Mouse (Mus musculus) cerebellum, adult 9-11 months (tissue): ENCODE results near the gene Gm19426.

Source experiments
- DNase-seq: peaks from one replicate; pipeline ENCODE4 v3.0.0; 2022

Gm19426 gene

DNA sequence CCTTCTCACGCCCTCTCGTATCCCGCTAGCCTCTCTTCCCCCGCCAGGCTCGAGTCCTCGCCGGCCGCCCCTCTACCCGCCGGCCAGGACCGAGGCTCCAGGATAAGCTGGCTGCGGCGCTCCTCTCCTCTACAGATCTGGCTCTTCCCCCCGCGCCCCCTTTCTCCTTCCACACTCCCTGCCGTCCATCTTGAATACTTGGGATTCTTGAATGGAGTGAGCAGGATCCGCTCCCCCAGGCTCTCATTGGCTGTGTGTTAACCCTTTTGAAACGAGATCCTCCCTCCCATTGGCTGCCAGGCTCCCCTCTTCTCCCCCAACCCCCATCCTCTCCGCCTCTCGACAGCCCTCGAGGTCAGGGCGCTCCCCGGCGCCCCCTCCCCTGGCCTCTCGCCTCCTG is at the start of gene Gm19426:
Gene Gm19426, minus strand, starts transcription at position 95 of the 400 bp plus-strand sequence.
- peak; percentile 85 for DNase-seq

DNA sequence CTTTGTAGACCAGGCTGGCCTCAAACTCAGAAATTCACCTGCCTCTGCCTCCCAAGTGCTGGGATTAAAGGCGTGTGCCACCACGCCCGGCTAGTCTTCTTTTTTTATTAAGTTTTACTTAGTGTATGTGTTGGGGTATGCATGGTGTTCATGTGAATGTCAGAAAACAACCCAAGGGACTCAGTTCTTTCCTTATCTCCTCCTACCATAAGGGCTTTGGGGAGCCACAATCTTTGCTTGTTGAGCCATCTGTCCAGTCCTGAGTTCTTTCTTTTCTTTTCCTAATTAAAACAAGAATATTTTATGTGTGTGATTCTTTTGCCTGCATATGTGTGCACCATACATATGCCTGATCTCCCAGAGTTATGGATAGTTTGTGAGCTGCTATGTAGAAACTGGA is 49.7 kb upstream of the Gm19426 start:
- DNase-seq, result no peak

DNA sequence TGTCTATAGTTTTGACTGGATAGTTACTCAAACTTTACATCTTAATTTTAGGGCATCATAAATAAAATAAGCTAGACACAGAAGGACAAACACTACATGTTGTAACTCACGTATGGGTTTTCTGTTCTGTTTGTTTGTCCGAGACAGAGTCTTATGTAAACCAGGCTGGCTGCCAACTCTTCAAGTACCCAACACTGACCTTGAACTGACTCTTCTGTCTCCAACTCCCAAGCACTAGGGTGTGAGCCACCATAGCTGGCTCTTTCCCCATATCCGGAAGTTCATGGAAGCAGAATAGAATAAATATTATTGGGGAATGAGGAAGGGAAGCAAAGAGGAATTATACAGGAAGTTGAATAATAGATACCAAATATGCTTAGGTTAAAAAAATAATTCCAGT is 49.1 kb upstream of the Gm19426 start:
- DNase-seq, result no peak

DNA sequence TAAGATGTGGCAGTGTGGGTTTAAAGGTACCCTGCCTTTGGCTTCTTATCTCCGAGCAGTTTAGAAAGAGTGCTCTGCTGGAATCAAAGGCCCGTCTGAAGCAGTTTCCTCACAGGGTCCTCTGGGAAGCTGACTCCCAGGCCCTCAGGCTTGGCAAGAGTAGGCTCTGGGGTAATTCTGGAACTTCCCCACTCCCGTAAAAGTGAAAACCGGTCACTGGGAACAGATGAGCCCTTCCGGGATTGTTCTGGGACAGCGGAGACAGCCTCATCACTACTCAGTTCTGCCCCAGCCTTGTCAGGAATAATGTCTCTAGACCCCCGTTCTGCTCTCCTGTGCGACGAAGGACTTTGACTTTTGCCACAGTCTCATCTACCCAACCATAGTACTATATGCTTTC is 47.0 kb upstream of the Gm19426 start:
- no peak for DNase-seq

DNA sequence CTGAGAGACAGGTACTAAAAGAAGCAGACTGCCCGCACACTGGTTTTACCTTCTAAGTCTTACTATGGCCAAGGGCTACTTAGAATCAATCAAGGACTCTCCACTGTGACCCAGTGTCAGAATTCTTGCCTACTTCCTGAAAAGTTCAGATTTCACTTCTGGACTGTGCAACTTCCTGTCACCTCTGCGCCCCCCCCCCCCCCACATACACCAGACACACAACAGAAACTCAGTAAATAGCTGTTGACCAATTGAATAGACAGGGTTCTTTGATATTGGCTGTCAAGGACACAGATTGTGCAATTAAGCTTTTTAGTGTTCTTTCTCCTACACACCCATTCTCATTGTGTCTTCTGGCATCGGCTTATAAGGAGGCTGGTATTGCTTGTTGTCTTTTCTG is 44.9 kb upstream of the Gm19426 start:
- DNase-seq, result no peak

DNA sequence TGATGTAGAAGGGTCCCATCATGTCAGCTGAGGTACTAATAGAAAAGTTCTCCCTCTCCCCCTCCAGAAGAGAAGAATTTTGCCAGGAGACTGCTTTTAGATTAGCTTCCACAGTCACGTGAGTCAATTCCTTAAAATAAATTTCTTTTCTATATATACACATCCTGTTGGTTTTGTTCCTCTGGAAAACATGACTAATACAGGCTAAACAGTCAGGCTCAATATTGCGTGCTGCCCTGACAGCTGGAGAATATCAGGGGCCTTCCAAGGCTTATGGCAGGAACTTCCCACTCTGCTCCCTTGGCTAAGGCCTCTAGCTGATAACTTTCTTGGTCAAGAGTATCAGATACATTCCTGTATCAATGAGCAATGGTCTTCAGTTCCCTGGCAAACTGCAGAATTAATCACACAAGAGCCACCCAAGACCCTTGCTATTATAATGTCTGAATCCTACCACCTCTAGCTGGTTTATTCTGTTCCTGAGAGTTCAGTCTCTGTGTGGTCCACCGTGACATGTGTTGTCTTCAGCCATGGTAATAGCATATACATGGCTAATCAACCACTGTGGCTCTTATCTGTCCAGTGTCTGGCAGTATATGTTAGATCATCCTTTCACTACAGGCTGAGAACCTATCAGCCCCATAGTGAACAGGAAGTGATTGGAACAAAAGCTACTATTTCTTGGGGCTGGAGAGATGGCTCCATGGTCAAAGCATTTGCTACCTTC is 40.5 kb upstream of the Gm19426 start:
- no peak for DNase-seq

DNA sequence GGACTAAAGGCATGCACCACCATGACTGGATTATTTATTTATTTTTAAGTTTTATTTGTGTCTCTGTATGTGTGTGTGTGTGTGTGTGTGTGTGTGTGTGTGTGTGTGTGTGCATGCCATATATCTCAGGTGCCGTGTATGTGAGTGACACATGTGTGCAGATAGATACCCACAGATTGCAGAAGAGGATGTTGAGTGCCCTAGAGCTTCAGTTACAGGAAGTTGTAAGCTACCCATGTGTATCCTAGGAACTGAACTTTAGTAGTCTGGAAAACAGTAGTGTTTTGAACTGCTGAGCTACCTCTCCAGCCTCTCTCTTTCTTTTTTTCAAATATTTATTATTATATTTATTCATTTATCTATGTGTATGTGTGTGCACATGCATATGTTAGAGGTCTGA is 39.9 kb upstream of the Gm19426 start:
- no peak for DNase-seq

DNA sequence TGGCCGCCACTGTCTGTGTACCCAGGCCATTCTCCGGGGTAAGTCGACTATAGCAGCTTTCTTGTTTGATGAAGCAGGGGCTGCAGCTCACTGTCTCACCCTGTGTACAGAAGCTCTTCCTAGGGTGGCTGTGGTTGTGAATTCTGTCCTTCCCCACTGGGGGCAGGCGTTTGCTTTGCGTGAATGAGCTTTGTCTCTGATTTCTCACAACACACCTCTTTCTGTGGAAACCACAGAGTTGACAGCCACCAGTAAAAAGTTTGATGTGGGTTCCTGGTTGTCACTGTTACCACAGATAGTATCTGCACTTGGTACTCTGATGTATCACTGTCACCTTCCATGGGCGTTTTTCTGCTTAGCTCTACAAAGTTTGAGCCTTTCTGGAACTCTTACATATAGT is 35.8 kb upstream of the Gm19426 start:
- no peak for DNase-seq

DNA sequence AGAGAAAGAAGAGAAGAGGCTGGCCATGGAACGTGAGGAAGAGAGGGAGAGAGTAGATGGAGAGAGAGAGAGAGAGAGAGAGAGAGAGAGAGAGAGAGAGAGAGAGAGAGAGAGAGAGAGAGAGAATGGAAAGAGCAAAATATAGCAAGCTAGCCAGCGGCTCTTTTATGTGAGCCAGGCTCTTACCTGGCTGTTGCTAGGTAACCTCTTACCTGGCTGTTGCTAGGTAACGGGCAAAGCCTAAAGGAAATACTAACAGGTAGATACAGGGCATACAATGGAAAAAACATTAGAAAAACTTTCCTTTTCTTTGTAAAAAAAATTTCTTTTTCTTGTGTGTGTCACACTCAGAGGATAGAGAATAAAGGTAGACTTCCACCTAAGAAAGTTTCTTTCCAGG is 34.3 kb upstream of the Gm19426 start:
- DNase-seq, result no peak

DNA sequence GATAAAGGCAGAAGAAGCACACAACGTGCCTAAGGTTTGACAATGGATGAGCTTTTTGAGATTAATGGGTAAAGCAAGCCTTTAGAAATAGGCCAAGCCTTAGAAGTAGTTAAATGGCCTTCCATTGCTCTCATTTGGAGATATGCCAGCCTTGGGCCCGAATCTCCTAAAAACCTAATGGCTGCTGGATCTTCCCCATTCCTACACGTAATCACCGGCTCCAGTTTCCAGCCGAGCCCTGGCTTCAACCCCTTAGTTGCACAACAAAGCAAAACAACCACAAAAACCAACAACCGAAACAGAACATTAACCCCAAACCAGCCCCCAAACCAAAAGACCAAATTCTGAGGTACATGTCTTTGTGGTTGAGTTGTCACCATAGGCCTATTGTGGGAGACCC is 32.2 kb upstream of the Gm19426 start:
- DNase-seq, result peak; percentile 30

DNA sequence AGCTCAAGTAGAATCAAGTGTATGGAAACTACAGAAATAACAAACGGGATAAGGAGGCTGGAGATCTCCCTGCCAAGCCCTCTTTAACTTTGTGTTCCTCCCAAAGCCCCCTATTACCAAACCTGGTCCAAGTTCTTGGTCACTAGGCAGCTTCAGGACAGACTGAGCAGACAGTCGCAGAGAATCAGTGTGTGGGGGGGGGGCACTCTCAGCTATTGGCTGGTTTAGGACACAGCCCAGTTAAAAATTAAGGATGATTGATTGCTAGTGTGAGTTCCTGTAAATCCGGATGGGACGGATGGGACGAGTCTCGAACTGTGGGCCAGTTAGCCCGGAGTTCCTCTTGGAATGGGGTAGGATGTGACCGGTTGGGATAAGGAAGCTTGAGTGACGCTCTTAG is 31.8 kb upstream of the Gm19426 start, which contains the start of gene Serping1:
Gene Serping1, minus strand, starts transcription at position 204 of the 400 bp plus-strand sequence.
- no peak for DNase-seq

DNA sequence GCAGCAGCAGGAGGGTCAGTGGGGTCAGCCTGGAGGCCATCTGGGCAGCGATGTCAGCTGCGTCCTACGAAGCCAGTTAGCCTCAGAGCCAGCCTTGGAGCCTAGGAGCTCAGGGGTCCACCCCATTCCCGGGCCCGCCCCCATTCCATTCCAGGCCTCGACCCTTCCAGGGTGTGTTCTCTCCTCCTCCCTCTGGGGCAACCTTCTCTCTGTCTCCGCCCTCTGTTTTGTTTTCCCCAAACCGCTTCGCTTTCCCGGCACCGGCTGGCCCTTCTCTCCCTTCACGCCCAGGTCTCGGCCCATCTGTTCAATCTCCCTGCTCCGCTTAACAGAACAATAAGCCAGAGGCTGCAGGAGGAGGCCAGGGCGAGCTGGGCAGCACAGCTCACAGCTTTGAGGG is 31.3 kb upstream of the Gm19426 start:
- DNase-seq, result peak; percentile 88

DNA sequence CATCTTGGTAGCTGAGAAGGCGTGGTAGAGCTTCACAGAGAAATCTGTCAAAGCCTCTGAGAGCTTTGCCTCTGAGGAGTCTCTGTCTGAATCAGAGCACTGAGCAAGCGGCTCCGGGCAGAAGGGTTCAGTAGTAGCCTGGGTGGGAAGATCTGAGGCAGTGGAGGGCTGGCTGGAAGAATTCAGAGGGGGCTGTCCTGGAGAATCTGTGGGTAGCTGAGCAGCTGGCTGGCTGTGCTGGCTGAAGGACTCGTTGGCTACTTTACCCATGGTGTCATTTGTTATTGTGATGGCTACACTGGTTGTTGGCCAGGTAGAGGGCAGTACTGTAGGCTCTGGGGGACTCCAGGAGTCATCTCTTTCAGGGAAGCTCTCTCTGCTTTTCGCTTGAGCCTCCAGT is 29.7 kb upstream of the Gm19426 start:
- no peak for DNase-seq

DNA sequence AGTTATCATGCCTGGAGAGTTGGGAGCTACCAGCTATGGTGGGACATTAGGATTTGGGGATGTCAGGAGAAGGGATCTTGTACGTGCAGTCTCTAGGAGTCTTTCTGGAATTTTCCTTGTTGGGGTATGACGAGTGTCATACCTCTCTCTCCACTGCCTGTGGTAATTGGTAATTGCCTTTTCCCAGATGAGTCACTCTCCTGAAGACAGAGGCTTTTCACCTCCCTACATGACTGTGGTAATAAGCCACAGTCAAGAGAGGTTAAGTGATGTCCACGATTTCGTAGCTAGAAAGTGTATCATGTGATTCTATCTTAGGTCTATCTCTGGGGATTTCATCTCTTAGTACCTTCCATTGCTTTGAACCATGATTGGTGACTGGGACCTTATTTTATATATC is 29.0 kb upstream of the Gm19426 start:
- DNase-seq, result no peak

DNA sequence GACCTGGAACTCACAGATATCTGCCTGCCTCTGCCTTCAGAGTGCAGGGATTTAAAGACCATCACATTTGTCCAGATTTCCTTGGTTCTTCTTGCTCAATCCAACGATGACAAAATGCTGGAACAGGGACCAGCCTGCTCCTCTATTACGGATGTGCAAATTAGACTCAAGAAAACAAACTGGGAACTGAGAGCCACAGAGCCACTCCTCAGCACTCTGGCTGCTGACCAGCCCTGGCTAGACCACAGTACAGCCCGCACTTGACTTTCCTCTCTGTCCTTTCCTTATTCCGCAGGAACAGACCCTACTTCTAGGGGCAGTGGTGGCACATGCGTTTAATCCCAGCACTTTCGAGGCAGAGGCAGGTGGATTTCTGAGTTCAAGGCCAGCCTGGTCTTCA is 27.0 kb upstream of the Gm19426 start:
- DNase-seq, result no peak

DNA sequence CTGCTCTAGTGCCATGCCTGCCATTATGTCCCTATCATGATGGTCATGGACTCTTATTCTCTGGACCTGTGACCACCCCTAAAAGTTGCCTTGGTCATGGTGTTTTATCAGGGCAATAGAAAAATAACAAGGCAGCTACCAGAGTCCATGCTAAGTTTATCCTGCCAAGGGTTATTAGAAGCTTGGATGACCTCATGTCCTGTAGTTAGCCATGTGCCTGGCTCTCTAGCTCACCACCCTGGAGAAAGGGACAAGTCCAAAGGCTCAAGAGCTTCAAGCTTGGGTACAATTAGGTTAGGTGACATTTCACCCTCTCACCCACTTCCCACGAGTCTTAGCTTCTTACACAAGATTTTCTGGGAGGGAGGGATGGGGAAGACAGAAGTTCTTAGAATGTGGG is 19.4 kb upstream of the Gm19426 start:
- DNase-seq, result no peak

DNA sequence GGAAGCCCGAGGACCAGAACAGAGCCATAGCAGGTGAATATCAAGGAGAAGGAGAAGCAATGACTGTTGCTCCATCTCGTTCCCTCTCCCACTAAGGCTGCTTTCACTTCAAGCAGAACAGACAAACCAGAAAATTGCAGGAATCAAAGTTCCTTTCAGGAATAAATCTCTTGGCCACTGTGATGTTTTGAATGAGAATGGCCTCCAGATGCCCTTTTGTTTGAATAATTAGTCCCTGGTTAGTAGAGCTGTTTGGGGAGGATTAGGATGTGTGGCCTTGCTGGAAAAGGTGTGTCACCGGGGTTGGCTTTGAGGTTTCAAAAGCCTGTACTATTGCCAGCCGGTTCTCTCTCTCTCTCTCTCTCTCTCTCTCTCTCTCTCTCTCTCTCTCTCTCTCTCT is 18.8 kb upstream of the Gm19426 start:
- DNase-seq, result no peak

DNA sequence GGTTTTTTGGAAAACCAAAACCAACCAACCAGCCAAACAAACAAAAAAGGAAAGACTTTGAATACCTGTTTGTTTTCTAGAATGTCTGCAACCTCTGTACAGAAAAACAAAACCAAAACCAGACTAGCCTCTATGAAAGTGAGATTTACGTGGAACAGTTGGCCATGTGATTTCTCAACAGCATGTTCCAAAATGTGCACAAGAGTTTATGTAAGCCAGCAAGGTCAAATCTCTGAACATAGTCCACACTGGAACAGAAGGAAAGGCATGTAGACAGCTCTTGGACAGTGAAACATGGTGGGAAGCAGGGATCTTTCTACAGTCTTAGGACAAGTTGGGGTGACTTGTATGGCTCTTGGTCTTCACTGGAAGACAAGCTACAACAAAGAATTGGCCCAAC is 18.4 kb upstream of the Gm19426 start:
- no peak for DNase-seq

DNA sequence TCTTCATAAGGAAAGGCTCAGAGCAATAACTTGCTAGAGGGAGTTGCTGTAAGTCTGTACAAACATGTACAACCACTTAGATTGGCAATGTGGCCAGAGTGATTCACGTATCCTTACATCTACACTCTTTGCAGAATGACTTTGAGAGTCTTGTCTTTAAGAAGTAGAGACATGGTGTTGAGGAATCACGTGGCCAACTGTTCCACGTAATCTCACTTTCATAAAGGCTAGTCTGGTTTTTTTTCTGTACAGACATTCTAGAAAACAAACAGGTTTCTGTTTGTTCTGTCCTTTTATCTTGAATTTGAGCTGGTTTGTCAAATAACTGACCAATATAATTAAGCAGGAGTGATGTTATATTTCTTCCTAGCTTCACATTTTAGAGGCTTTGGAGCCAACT is 17.9 kb upstream of the Gm19426 start:
- DNase-seq, result no peak

DNA sequence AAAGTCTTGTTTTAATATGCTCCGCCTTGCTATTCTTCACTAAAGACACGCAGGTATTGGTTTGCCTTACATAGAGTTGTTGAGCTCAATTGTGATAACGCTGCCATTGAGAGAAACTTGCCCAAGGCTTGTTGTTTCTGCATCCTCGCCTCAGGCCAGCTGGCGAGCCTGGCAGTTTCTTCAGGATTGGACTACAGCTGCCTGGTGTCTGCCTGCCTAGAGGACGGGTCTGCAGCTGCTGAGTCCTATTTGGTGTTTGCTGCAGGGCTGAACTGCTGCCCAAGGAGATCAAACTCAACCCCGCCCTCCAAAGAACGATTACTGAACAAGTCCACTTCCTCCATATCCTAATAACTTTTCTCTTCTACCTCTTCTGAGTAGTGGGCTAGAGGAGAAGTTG is 17.3 kb upstream of the Gm19426 start:
- no peak for DNase-seq

DNA sequence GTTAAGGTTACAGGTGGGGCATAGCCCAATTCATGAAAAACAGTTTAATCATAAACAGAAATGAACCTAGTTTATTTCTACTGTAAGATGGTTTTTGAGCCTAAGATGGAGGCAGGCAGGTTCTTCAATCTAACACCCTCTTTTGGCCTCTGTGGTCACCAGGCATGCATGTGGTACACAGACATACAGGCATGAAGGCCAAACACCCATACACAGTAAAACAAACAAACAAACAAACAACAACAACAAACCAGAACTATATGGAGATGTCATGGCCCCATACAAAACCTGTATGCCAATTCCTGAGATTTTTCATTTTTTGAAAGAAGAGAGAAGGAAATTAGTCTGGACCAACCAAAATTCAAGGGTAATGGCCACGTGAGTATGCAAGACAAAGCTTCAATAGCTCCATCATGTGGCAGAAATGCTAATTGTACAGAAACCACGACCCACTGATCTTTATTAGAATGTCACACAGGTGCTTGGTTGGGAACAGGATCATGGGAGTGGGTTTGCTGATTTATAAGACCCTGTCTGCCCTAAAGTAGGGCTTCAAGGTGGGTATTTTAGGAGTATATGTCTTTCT is 15.2 kb upstream of the Gm19426 start:
- peak; percentile 57 for DNase-seq

DNA sequence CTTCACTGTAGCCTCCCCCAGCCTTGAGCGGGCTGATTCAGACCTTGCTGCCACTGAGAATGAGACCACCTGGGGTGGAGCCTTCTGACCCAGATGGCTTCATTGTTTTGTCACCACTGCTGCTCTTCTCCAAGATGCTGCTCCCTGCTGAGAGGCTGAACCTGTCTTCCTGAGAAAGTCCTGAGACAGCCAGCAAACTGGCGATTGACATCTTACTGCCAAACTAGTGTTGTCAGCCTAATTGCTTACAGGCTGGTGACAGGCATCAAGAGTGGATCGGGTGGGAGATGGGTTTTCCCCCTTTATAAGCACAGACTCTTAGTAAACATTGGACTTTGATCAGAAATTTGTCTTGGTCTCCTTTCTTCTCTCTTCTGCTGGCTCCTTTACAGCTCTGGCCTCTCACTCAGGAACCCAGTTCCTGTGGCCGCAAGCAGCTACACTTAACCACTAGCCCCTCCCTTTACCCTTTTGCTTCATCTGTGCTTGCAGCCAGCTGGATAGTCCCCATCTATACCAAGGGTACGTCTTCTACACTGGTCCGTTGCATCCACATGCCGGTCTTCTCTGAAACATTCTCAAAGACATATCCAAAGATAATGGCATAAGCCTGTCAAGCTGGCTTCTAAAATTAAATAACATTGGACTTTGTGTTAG is 13.7 kb upstream of the Gm19426 start:
- DNase-seq, result no peak

DNA sequence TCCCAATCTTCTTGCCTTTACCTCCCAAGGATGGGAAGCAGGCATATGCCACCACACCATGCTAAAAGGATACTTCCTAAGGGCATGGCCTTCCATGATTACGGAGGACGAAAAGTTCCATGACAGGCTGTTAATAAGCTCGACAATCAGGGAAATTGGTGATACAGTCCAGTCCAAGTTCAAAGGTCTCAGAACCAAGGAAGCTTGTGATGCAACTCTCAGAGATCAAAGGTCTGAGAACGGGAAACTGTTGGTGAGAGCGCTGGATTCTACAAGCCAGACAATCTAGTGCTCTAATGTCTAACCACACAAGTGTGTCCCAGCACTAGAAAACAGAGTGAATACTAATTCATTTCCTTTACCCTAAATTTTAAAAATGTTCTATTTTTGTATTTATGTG is 12.8 kb upstream of the Gm19426 start:
- no peak for DNase-seq

DNA sequence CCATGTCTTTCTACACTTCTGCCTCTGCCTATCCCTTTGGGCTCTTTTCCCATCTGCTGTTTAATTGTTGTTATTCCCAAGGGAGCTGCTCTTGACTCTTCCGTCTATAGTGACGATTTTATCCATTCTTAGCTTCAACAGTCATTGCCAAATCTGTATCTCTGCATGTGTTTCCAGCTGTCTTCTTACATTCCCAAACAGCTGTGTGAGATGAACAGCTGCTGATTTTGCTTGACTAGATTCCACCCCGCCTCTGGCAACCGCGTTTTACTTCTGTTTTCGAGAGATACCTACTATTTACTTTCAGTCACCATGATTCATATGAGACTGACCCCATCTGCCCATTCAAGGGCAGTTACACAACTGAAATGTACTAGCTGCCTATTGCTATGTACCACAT is 6.7 kb upstream of the Gm19426 start:
- no peak for DNase-seq

DNA sequence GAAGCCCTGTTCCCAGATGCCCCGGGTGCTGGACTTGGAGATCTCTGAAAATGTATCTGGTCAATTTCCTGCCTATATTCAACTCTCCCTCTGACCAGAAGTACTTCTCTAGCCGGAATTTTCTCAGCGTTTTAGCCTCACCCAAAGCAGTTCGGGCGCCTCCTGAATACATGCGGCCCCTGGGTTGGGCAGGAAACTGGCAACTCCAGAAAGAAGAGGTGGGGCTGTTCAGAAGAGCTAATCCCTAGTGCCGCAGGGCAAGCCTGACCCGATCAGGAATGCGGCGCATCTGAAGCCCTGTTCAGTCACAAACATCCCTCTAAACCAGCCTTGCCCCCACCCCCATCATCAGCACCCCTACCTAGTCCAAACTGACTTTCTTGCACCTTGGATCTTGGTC is 671 bp upstream of the Gm19426 start:
- no peak for DNase-seq
